In the genomic region with DNA sequence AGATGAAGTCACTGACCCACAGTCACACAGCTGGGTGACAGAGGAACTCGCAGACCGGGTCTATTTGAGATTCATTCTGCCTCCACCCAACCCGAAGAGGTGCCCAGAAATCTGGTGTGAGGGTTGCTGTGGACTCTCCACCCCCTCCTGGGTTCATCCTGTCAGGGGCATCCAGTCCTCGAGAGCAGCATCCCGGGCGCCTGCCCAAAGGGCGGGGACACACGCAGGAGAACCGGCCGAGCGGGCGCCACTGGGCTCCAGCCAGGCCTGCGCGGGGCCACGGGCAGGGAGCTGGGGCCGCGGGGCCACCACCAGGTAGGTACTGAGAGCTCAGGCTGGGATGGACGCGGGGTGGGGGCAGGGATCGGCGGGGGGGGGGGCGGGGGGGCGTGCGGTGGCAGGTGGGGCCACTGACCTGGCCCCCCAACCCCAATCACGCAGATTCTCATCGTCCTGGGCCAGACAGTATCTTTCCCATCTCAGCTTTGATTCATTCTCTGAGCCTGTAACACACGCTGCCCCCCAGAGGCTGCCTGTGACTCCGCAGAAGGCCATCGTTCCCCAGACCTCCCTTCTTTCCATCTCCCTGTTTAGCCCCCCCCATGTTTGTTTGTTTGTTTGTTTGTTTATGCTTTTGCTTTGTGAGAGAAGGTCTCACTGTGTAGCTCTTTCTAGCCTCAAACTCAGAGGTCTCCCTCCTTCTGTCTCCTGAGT, we compare ENCODE assay signal across 8 mouse cellular contexts. TPM values are rescaled to one million over a fixed set of nuclear protein-coding genes. Genes with fewer than 3 reads are reported as not detected.
DNase-seq lines count a peak whose midpoint lies in the region; ATAC-seq lines count a peak whose summit lies in the region.

A gene (plus strand): TSS at position 187 of the 714 bp plus-strand sequence.

- no peak for DNase-seq in frontal cortex, postnatal 36 days (ENCODE audit: low spot score in 2 of 2)
- peak; percentile 31 for DNase-seq in A20 (ENCODE audit: low read depth, low spot score)
- DNase-seq in cerebellum, postnatal 25 days = peak; percentile 63 to 76
- DNase-seq in left cerebral cortex, postnatal 14 days (ENCODE audit: low spot score in 2 of 2) = no peak
- no peak for DNase-seq in adipocyte (ENCODE audit: low spot score)

- 5% methylated on average over 16 of the region's 29 CpGs for WGBS in hindbrain, embryonic 16.5 days
- 4% methylated on average over 15 of the region's 29 CpGs for WGBS in midbrain, embryonic 13.5 days

- ATAC-seq in frontal cortex, adult (ENCODE audit: low TSS enrichment) = peak; percentile 72; the same call in 1 of the 2 replicates
- ATAC-seq in hindbrain, embryonic 16.5 days = no peak
- 0 out of 2 replicates have a peak, but pooled peaks have one; percentile 15 for ATAC-seq in midbrain, embryonic 13.5 days

- no peak within 1 kb of the TSS for H3K27ac ChIP-seq in hindbrain, embryonic 16.5 days (ENCODE audit: low read depth, low read length)
- H3K27ac ChIP-seq in midbrain, embryonic 13.5 days = no peak within 1 kb of the TSS

- peaks cover 9% of the 10 kb centered on the region for H3K4me1 ChIP-seq in hindbrain, embryonic 16.5 days (ENCODE audit: control insufficient read depth, insufficient read depth, low read depth, low read length)
- peaks cover 18% of the 10 kb centered on the region for H3K4me1 ChIP-seq in midbrain, embryonic 13.5 days (replicated peaks)

- H3K4me3 ChIP-seq in hindbrain, embryonic 16.5 days (ENCODE audit: low read length) = peak within 1 kb of the TSS; percentile 30; the same call in 1 of the 2 replicates
- H3K4me3 ChIP-seq in midbrain, embryonic 13.5 days (replicated peaks) = peak within 1 kb of the TSS; percentile 23; the same call in 1 of the 2 replicates

- no peaks in the 10 kb centered on the region for H3K9me3 ChIP-seq in hindbrain, embryonic 16.5 days (ENCODE audit: control insufficient read depth, low read length)
- no peaks in the 10 kb centered on the region for H3K9me3 ChIP-seq in midbrain, embryonic 13.5 days

- no peaks in the 10 kb centered on the region for H3K36me3 ChIP-seq in hindbrain, embryonic 16.5 days (ENCODE audit: control insufficient read depth, insufficient read depth, low read length)
- H3K36me3 ChIP-seq in midbrain, embryonic 13.5 days = no peaks in the 10 kb centered on the region

- peak within 1 kb of the TSS; percentile 57 for H3K4me2 ChIP-seq in hindbrain, embryonic 16.5 days (ENCODE audit: low read length)
- H3K4me2 ChIP-seq in midbrain, embryonic 13.5 days (replicated peaks) = peak within 1 kb of the TSS; percentile 51

- H3K27me3 ChIP-seq in hindbrain, embryonic 16.5 days (replicated peaks; ENCODE audit: control insufficient read depth, insufficient read depth, low read length) = peaks cover 34% of the 10 kb centered on the region
- H3K27me3 ChIP-seq in midbrain, embryonic 13.5 days = peaks cover 67% of the 10 kb centered on the region

- H3K9ac ChIP-seq in hindbrain, embryonic 16.5 days (ENCODE audit: low read depth, low read length) = peak within 1 kb of the TSS; percentile 64
- peak within 1 kb of the TSS; percentile 61 for H3K9ac ChIP-seq in midbrain, embryonic 13.5 days (replicated peaks)

- intact Hi-C loops in left cerebral cortex, postnatal 14 days (cut with DNase I) = no loop called here

RNA-seq across cellular contexts. Expression of the gene that starts here (rescaled TPM):
- 0.99 and 2.3 TPM in 2 replicates for polyA plus RNA-seq in hindbrain, embryonic 16.5 days (2015; fragmentation: Nextera tagmentation; extraction: Ambion mirVana)
- polyA plus RNA-seq in midbrain, embryonic 13.5 days (2015; fragmentation: Nextera tagmentation; extraction: Ambion mirVana) = 0.08 and 0.11 TPM in 2 replicates
- 1 to 10 TPM in 1 of 2 experiments, under 1 TPM in 1; 0.68 to 1.1 TPM for total RNA-seq in left cerebral cortex, postnatal 14 days (2021)

Comparison
In these comparisons a context has a peak if more than half of its experiments do, and no peak if none do; other contexts are left out.
1. Peak in ATAC-seq, H3K4me3 ChIP-seq, H3K9ac ChIP-seq and H3K4me2 ChIP-seq in midbrain, embryonic 13.5 days; RNA of the gene not detected or under 1 TPM.
2. DNase-seq: peak in A20 (single experiment) and cerebellum, postnatal 25 days (2 of 2); none in frontal cortex, postnatal 36 days (0 of 2), left cerebral cortex, postnatal 14 days (0 of 2) and adipocyte (single experiment).